8 mouse cellular contexts compared by ENCODE assay signal in the genomic region with DNA sequence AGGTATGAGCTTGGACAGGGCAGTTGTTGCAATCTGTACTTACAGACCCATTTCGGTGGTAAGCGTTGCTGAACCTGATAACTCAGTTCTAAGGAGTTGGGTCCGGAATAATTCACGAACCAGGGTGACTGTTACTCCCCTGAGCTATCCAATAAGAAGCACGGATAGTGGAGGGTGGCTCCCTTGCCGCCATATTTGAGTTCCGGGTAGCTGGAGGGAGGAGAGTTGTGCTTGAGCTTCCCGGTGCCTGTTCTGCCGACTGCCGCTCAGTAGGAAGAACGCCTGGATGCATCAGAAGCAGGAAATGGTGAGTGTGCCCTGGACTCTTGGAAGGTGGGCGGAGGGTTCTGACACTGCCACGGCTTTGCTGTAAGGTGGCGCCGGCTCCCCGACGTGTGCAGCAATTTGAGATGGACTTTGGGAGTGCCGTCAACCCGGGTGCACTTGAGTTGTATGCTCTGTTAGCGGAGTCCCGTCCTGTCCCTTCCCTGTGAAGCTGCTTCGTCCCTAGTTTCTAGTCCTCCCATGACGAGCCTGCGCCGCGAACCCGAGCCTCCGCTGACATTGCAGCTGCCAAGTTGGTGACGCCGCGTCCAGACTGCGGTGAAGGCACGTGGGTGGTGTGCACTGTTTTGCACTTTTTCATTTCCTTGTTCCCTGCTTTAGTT. TPM values are rescaled to one million over a fixed set of nuclear protein-coding genes. Genes with fewer than 3 reads are reported as not detected.
DNase-seq lines count a peak whose midpoint lies in the region; ATAC-seq lines count a peak whose summit lies in the region.

A gene (plus strand): TSS at position 192 of the 668 bp plus-strand sequence.

- H3K4me3 ChIP-seq in hindbrain, embryonic 16.5 days (ENCODE audit: low read length), result peak within 1 kb of the TSS; percentile 78
- H3K4me3 ChIP-seq in macrophage (ENCODE audit: inconsistent target), result peak within 1 kb of the TSS; percentile 92

- H3K4me2 ChIP-seq in hindbrain, embryonic 16.5 days (ENCODE audit: low read length), result peak within 1 kb of the TSS; percentile 95

- peak; percentile 100 for ATAC-seq in hindbrain, embryonic 16.5 days

- peak within 1 kb of the TSS; percentile 78 for H3K27ac ChIP-seq in hindbrain, embryonic 16.5 days (ENCODE audit: low read depth, low read length)
- peak within 1 kb of the TSS; percentile 89 for H3K27ac ChIP-seq in macrophage

- H3K9me3 ChIP-seq in hindbrain, embryonic 16.5 days (ENCODE audit: control insufficient read depth, low read length), result no peaks in the 10 kb centered on the region

- H3K4me1 ChIP-seq in hindbrain, embryonic 16.5 days (ENCODE audit: control insufficient read depth, insufficient read depth, low read depth, low read length), result peaks cover 12% of the 10 kb centered on the region

- peaks cover 46% of the 10 kb centered on the region for H3K79me2 ChIP-seq in macrophage (ENCODE audit: inconsistent target)

- H3K36me3 ChIP-seq in hindbrain, embryonic 16.5 days (ENCODE audit: control insufficient read depth, insufficient read depth, low read length), result no peaks in the 10 kb centered on the region
- H3K36me3 ChIP-seq in macrophage (ENCODE audit: inconsistent target), result no peaks in the 10 kb centered on the region

- WGBS in hindbrain, embryonic 16.5 days, result under 1% methylated on average over 33 of the region's 33 CpGs
- under 1% methylated on average over 29 of the region's 33 CpGs for WGBS in macrophage (ENCODE audit: missing documents)

- peak within 1 kb of the TSS; percentile 74 for H3K9ac ChIP-seq in hindbrain, embryonic 16.5 days (ENCODE audit: low read depth, low read length)

- DNase-seq in WW6 (ENCODE audit: low read depth, low spot score), result peak; percentile 71
- DNase-seq in cerebellum, postnatal 4 days (ENCODE audit: low spot score in 2 of 2), result peak; percentile 69 to 89
- peak; percentile 94 for DNase-seq in gastrocnemius, adult 18-20 months (ENCODE audit: low spot score)
- DNase-seq in left cerebral cortex, adult 18-20 months (ENCODE audit: low spot score in 2 of 2), result peak; percentile 88 to 93
- peak; percentile 91 for DNase-seq in right cerebral cortex, adult 18-20 months
- DNase-seq in urinary bladder, postnatal 10 days (ENCODE audit: low spot score), result peak; percentile 46

- no peaks in the 10 kb centered on the region for H3K27me3 ChIP-seq in hindbrain, embryonic 16.5 days (replicated peaks; ENCODE audit: control insufficient read depth, insufficient read depth, low read length)

RNA-seq across cellular contexts. Expression of the gene that starts here (rescaled TPM):
- total RNA-seq in gastrocnemius, adult 18-20 months (2021), result 1 to 10 TPM; 1.6 to 1.7 TPM
- 6.5 and 6.9 TPM in 2 replicates for polyA plus RNA-seq in hindbrain, embryonic 16.5 days (2015; fragmentation: Nextera tagmentation; extraction: Ambion mirVana)
- total RNA-seq in left cerebral cortex, adult 18-20 months (2021), result 1 to 10 TPM; 4.2 to 5.0 TPM
- 10 to 100 TPM in 8 of 26 experiments, 1 to 10 TPM in 17, under 1 TPM in 1; 0.66 to 21.4 (median 7.1) TPM for total RNA-seq in macrophage (2018; cell fraction: chromatin; rRNA removed)
- total RNA-seq in macrophage (2018; cell fraction: cytosol; rRNA removed), result 1 to 10 TPM in 22 of 26 experiments, under 1 TPM in 4; 0.40 to 8.1 (median 4.2) TPM
- 10 to 100 TPM in 5 of 26 experiments, 1 to 10 TPM in 20, under 1 TPM in 1; 0.78 to 17.1 (median 3.5) TPM for total RNA-seq in macrophage (2018; cell fraction: nucleus; rRNA removed)
- 5.8 to 7.5 TPM (median 6.6 TPM) in 3 replicates for polyA plus RNA-seq in macrophage (2018)

Comparison
In these comparisons a context has a peak if more than half of its experiments do, and no peak if none do; other contexts are left out.
1. Peak in every context shown above with its lines: DNase-seq, ATAC-seq, H3K4me3 ChIP-seq and H3K27ac ChIP-seq.